Mouse (Mus musculus): ENCODE data around the gene Ampd2.

- TF ChIP-seq CTCF (IDR thresholded peaks at IDR 0.05) (no peak), POLR2A (IDR thresholded peaks at IDR 0.05; ENCODE audit: insufficient read depth, low read depth, low read length) (no peak), EP300 (IDR thresholded peaks at IDR 0.05; ENCODE audit: insufficient read depth, low read depth, low read length) (no peak)
Measured at GRCm38 (mm10) chr3:108102075-108102474, 15.6 kb upstream of the Ampd2 start.

Measured in heart, adult 2 months (tissue).